Mouse (Mus musculus) CH12.LX (cell line): Measurements from ENCODE around the gene Eif2d.

Experiments used
- CTCF ChIP-seq, 2 experiments: IDR thresholded peaks in 1 of 2; conservative IDR thresholded peaks in 1 of 2; 2 replicates each; pipeline ENCODE4 v1.5.1; 2011 to 2012; ENCODE audit warnings: low read depth in 2 of 2, low read length in 2 of 2, improper control_type of control experiment in 1 of 2, inconsistent platforms in 1 of 2, mild to moderate bottlenecking in 1 of 2, moderate library complexity in 1 of 2
- ELF1 ChIP-seq: IDR thresholded peaks from 2 replicates; pipeline ENCODE4 v1.6.1; 2014; ENCODE audit warnings: low read depth, mild to moderate bottlenecking, inconsistent platforms, low read length, improper control_type of control experiment
- EP300 ChIP-seq: IDR thresholded peaks from 2 replicates; pipeline ENCODE4 v1.6.1; 2011; ENCODE audit warnings: low read length, improper control_type of control experiment
- GABPA ChIP-seq: IDR thresholded peaks from 2 replicates; pipeline ENCODE4 v1.6.1; 2012; ENCODE audit warnings: low read depth, low read length, improper control_type of control experiment, inconsistent platforms; ENCODE audit not compliant: insufficient replicate concordance
- JUND ChIP-seq: conservative IDR thresholded peaks from 2 replicates; pipeline ENCODE4 v1.6.1; 2011; ENCODE audit warnings: low read depth, low read length, improper control_type of control experiment
- MYC ChIP-seq: IDR thresholded peaks from 2 replicates; pipeline ENCODE4 v1.6.1; 2011; ENCODE audit warnings: low read depth, mild to moderate bottlenecking, improper control_type of control experiment, low read length
- PAX5 ChIP-seq: IDR thresholded peaks from 2 replicates; pipeline ENCODE4 v1.6.1; 2012; ENCODE audit warnings: low read length, inconsistent platforms, mixed read lengths
- POLR2A ChIP-seq: IDR thresholded peaks from 2 replicates; pipeline ENCODE4 v1.6.1; 2011; ENCODE audit warnings: low read depth, mild to moderate bottlenecking, improper control_type of control experiment, low read length
- SMC3 ChIP-seq: IDR thresholded peaks from 2 replicates; pipeline ENCODE4 v1.6.1; 2011; ENCODE audit warnings: low read depth, low read length, improper control_type of control experiment
- TCF12 ChIP-seq: IDR thresholded peaks from 2 replicates; pipeline ENCODE4 v1.6.1; 2014; ENCODE audit warnings: low read depth, mild to moderate bottlenecking, inconsistent platforms, low read length, improper control_type of control experiment
- ZC3H11A ChIP-seq: IDR thresholded peaks from 2 replicates; pipeline ENCODE4 v1.6.1; 2012; ENCODE audit warnings: low read depth, mild to moderate bottlenecking, inconsistent platforms, low read length, improper control_type of control experiment
- ZKSCAN1 ChIP-seq: IDR thresholded peaks from 2 replicates; pipeline ENCODE4 v1.6.1; 2012; ENCODE audit warnings: low read depth, inconsistent platforms, low read length, improper control_type of control experiment, borderline replicate concordance

DNA sequence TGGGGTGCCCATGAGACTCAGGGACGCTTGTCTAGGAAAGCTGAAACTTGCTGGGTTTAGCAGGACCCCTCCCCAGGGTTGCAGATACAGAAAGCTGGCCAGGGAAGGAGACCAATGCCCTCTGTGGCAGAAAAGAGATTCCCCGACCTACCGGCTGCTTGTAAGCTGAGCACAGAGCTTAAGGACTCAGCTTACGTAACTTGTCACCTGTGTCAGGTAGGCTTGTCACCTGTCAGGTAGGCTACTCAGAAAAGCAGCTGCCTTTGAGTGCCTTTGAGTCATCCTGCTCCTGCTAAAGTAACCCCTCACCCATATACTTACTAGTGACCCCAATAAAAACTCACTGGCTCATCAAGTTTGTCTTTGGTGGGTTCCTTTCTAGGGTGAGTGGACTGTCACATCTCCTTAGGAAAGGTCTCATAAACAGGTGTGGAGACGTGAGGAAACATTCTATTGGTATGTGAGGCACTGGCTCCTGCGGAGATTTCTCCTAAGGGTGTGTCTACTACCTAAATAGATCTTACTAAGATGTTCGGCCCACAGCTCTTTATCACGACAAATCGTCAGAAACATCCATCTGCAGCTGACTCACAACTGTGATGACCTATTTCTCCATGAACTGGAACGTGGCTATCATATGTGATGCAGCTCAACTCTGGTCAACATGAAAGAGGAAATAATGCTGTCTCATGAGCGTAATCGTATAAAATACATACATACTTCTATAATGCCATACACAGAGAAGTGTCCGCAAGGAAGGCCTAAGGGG lies 69.0 kb downstream of the Eif2d start:
- TF ChIP-seq CTCF (conservative IDR thresholded peaks at IDR 0.05 in 1 of 2, IDR thresholded peaks at IDR 0.05 in 1 of 2; ENCODE audit: low read depth in 2 of 2, low read length in 2 of 2) = no peak
- no peak for TF ChIP-seq POLR2A
- no peak for TF ChIP-seq EP300
- no peak for TF ChIP-seq ELF1
- no peak for TF ChIP-seq TCF12
- TF ChIP-seq GABPA = no peak
- no peak for TF ChIP-seq SMC3
- TF ChIP-seq ZC3H11A = no peak
- no peak for TF ChIP-seq PAX5
- no peak for TF ChIP-seq MYC
- no peak for TF ChIP-seq JUND
- TF ChIP-seq ZKSCAN1 = no peak
